Mouse (Mus musculus) liver, postnatal 0 days (tissue): ENCODE measurements around the gene Vps13c. TPM values are rescaled to one million over a fixed set of nuclear protein-coding genes. Genes with fewer than 3 reads are reported as not detected.

Source experiments
- ATAC-seq: fragments of 200-750 bp; cut with Nextera tagmentation; 2 replicates; pipeline ENCODE4 v1.8.0; 2017; ENCODE audit warnings: mild to moderate bottlenecking, moderate library complexity
- DNase-seq: peaks from one replicate; pipeline ENCODE4 v3.0.0-alpha.2; 2016
- H3K27ac ChIP-seq: fragments of 300-500 bp; sonication (generic); 2 replicates; pipeline ENCODE4 v1.5.1; 2014; ENCODE audit warnings: antibody characterized with exemption, moderate library complexity, mild to moderate bottlenecking, low read depth
- H3K27me3 ChIP-seq: fragments of 300-500 bp; sonication (generic); 2 replicates; pipeline ENCODE4 v1.6.1; 2014; ENCODE audit warnings: low read length, control low read depth, mixed read lengths; ENCODE audit not compliant: insufficient read depth
- H3K36me3 ChIP-seq: fragments of 300-500 bp; sonication (generic); replicated peaks from 2 replicates; pipeline ENCODE4 v1.6.1; 2014; ENCODE audit warnings: mild to moderate bottlenecking, control low read depth, low read length, moderate library complexity, mixed read lengths; ENCODE audit not compliant: insufficient read depth
- H3K4me1 ChIP-seq: fragments of 300-500 bp; sonication (generic); 2 replicates; pipeline ENCODE4 v1.6.1; 2014; ENCODE audit warnings: antibody characterized with exemption, mild to moderate bottlenecking, control low read depth; ENCODE audit not compliant: insufficient read depth
- H3K4me2 ChIP-seq: fragments of 300-500 bp; sonication (generic); 2 replicates; pipeline ENCODE4 v1.6.1; 2014; ENCODE audit warnings: low read depth, mild to moderate bottlenecking, low read length, moderate library complexity, mixed read lengths
- H3K4me3 ChIP-seq: fragments of 300-500 bp; sonication (generic); 2 replicates; pipeline ENCODE4 v1.5.1; 2014; ENCODE audit warnings: low read depth, low read length
- H3K9ac ChIP-seq: fragments of 300-500 bp; sonication (generic); replicated peaks from 2 replicates; pipeline ENCODE4 v1.6.1; 2014; ENCODE audit warnings: mild to moderate bottlenecking, moderate library complexity
- H3K9me3 ChIP-seq: fragments of 300-500 bp; sonication (generic); 2 replicates; pipeline ENCODE4 v1.6.1; 2016; ENCODE audit warnings: mild to moderate bottlenecking, control low read depth, low read length, mixed read lengths
- CTCF ChIP-seq: sonication (generic); IDR thresholded peaks from 2 replicates; pipeline ENCODE4 v1.5.1; 2016; ENCODE audit warnings: antibody characterized with exemption, low read depth
- EP300 ChIP-seq: IDR thresholded peaks from 2 replicates; pipeline ENCODE4 v1.6.1; 2016; ENCODE audit warnings: antibody characterized with exemption, low read depth, mild to moderate bottlenecking
- WGBS: fragments of 180-500 bp; shearing (Covaris S2); extraction: QIAGEN DNeasy Blood & Tissue Kit; methylation state at CpG from one replicate; pipeline ENCODE4 v1.1.7; 2014; ENCODE audit not compliant: insufficient replicate concordance; 5-methylcytosine and 5-hydroxymethylcytosine counted together
- polyA plus RNA-seq: library from polyadenylated mRNA; unstranded; fragments of >200 nt; fragmentation: Nextera tagmentation; extraction: Ambion mirVana; gene quantifications from 2 replicates; pipeline ENCODE4 v1.2.1, GENCODE M21; 2015

The Vps13c gene
- polyA plus RNA-seq, 1 experiment from 2014 or later, result 3.4 TPM

- Histone ChIP-seq H3K27ac (no peak overlapping the region), H3K36me3 (no peaks in the 10 kb centered on the region), H3K4me2 (no peak overlapping the region), H3K4me3 (no peak overlapping the region), H3K4me1 (no peaks in the 10 kb centered on the region), H3K9ac (no peak overlapping the region), H3K9me3 (no peaks in the 10 kb centered on the region), H3K27me3 (peaks cover 8% of the 10 kb centered on the region; the same call in 1 of the 2 replicates)
- 53% methylated on average over 14 of the region's 14 CpGs for WGBS
- no peak for DNase-seq
- no peak for ATAC-seq
- TF ChIP-seq EP300 (no peak), CTCF (no peak)
These were observed 40.9 kb upstream of the Vps13c start for GRCm38 (mm10) chr9:67799078-67799819.

GRCm38 (mm10) chr9:67802241-67802640 is 38.0 kb upstream of the Vps13c start:
- ATAC-seq (no peak), DNase-seq (peak; percentile 67)
- no peaks in the 10 kb centered on the region for H3K36me3 ChIP-seq
- H3K9ac ChIP-seq, result no peak overlapping the region
- no peak overlapping the region for H3K4me3 ChIP-seq
- no peaks in the 10 kb centered on the region for H3K9me3 ChIP-seq
- 29% methylated on average over 6 of the region's 6 CpGs for WGBS
- H3K27ac ChIP-seq, result no peak overlapping the region
- no peaks in the 10 kb centered on the region for H3K27me3 ChIP-seq
- no peak overlapping the region for H3K4me2 ChIP-seq
- no peaks in the 10 kb centered on the region for H3K4me1 ChIP-seq
- no peak for TF ChIP-seq EP300
- TF ChIP-seq CTCF, result peak; percentile 77

GRCm38 (mm10) chr9:67807000-67807399 is 33.2 kb upstream of the Vps13c start:
- Histone ChIP-seq H3K9me3 (no peaks in the 10 kb centered on the region), H3K4me2 (no peak overlapping the region), H3K4me3 (no peak overlapping the region), H3K4me1 (no peaks in the 10 kb centered on the region), H3K36me3 (no peaks in the 10 kb centered on the region), H3K27me3 (no peaks in the 10 kb centered on the region), H3K9ac (no peak overlapping the region), H3K27ac (no peak overlapping the region)
- 66% methylated on average over 5 of the region's 5 CpGs for WGBS
- ATAC-seq (no peak), DNase-seq (no peak)
- TF ChIP-seq EP300, result no peak
- TF ChIP-seq CTCF, result no peak

GRCm38 (mm10) chr9:67810527-67810926 is 29.7 kb upstream of the Vps13c start:
- WGBS, result 57% methylated on average over 6 of the region's 6 CpGs

GRCm38 (mm10) chr9:67811116-67811515 is 29.1 kb upstream of the Vps13c start:
- no peaks in the 10 kb centered on the region for H3K9me3 ChIP-seq
- H3K9ac ChIP-seq, result no peak overlapping the region
- H3K4me3 ChIP-seq, result no peak overlapping the region
- WGBS, result 81% methylated on average over 3 of the region's 3 CpGs
- H3K4me2 ChIP-seq, result no peak overlapping the region
- no peaks in the 10 kb centered on the region for H3K27me3 ChIP-seq
- peaks cover 3% of the 10 kb centered on the region for H3K4me1 ChIP-seq
- H3K27ac ChIP-seq, result no peak overlapping the region
- H3K36me3 ChIP-seq, result no peaks in the 10 kb centered on the region
- no peak for DNase-seq
- ATAC-seq, result no peak
- no peak for TF ChIP-seq EP300
- no peak for TF ChIP-seq CTCF

More at GRCm38 (mm10) chr9:67810527-67810926, 29.7 kb upstream of the Vps13c start:
- H3K4me1 ChIP-seq, result peaks cover 3% of the 10 kb centered on the region
- no peaks in the 10 kb centered on the region for H3K9me3 ChIP-seq
- ATAC-seq, result no peak
- H3K27ac ChIP-seq, result no peak overlapping the region
- no peak overlapping the region for H3K9ac ChIP-seq
- H3K4me2 ChIP-seq, result no peak overlapping the region
- no peaks in the 10 kb centered on the region for H3K27me3 ChIP-seq
- no peaks in the 10 kb centered on the region for H3K36me3 ChIP-seq
- H3K4me3 ChIP-seq, result no peak overlapping the region
- TF ChIP-seq CTCF, result peak; percentile 20; the same call in 1 of the 2 replicates
- TF ChIP-seq EP300, result no peak
- no peak for DNase-seq

GRCm38 (mm10) chr9:67813171-67813570 is 27.0 kb upstream of the Vps13c start:
- no peak overlapping the region for H3K4me3 ChIP-seq
- no peak overlapping the region for H3K27ac ChIP-seq
- H3K36me3 ChIP-seq, result no peaks in the 10 kb centered on the region
- ATAC-seq (no peak), DNase-seq (no peak)
- no peaks in the 10 kb centered on the region for H3K9me3 ChIP-seq
- no peaks in the 10 kb centered on the region for H3K27me3 ChIP-seq
- TF ChIP-seq EP300 (no peak), CTCF (no peak)
- no peak overlapping the region for H3K4me2 ChIP-seq
- 75% methylated on average over 4 of the region's 4 CpGs for WGBS
- no peak overlapping the region for H3K9ac ChIP-seq
- H3K4me1 ChIP-seq, result peaks cover 6% of the 10 kb centered on the region
